Mouse (Mus musculus) kidney, postnatal 4 days (tissue): ENCODE measurements around the gene Kdf1.

Experiments
- DNase-seq, 2 experiments: peaks; one replicate each; pipeline ENCODE4 v3.0.0; 2021; ENCODE audit warnings: mixed read lengths in 2 of 2

Gene Kdf1

DNA sequence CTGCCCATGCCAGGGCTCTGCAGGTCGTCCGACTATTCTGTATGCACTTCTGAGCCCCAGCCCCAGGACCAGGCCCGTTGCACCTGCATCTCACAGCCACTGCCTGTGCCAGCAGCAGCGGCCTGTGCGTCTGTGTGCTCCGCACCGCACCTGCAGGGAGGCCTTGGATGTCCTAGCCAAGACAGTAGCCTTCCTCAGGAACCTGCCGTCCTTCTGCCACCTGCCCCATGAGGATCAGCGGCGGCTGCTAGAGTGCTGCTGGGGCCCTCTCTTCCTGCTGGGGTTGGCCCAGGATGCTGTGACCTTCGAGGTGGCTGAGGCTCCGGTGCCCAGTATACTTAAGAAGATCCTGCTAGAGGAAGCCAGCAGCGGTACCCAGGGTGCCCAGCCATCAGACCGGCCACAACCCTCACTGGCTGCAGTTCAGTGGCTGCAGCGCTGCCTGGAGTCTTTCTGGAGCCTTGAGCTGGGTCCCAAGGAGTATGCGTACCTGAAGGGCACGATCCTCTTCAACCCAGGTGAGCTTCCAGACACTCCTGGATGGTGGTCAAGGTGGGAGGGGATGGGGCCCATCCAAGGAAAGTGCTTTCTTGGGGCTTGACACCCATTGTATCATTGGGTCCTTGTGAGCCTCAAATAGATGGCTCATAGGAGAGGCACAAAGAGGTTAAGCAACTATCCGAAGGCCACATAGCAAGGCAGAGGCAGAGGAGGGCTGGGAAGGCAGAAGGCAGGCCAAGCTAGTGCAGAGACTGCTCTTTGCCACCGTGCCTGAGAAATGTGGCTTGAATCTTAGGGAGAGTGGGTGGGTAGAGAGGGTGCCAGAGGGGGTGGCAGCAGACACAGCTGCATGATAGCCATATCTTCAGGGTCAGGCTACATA is 34.9 kb downstream of the Kdf1 start:
- no peak for DNase-seq

DNA sequence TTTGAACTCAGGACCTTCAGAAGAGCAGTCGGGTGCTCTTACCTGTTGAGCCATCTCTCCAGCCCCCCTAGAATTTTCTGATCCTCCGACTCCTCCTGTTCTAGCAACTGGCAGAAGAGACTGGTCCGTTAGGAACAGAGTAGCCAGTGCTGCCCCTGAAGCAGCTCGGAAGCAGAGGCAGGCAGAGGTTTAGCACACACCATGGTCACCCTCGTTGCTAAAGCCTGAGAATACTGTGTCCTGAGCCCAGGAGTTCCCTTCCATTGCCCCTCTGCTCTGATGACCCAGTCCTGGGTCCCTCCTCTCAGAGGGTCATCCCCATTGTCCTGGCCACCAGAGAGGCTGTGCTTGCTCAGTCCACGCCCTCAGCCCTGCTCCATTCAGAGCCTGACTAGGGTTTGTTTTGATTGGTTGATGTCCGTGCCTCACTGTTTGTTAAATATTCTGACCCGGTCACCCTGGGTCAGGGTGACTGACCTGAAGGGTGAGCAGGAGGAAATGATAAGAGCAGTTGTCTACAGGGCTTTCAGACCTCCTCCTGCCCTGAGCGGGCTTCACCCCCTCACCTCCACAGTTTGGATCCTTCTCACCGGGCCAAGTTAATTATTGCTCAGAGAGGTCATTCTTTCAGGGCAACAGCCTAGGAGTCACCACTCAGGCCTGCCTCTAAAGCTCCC is 38.4 kb downstream of the Kdf1 start:
- peak in 1 of 2 experiments; percentile 26 for DNase-seq

DNA sequence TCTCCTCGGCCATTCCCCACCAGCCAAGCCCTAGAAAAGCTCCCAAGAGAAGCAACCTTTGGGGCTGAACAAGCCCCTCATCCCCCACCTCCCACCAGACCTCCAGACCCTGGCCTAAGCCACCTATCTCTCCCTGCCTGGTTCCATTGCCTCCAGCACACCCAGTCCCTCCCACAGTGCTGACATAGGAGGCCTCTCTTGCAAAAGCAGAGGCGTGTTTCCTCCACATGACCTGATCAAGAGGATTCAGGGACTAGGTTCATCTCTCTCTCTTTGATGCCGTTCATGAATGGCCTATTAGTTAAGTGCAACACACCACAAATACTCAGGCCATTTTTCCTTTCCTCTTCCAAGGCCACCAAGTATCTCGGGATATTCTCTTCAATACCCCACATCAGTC is 41.1 kb downstream of the Kdf1 start:
- no peak for DNase-seq

DNA sequence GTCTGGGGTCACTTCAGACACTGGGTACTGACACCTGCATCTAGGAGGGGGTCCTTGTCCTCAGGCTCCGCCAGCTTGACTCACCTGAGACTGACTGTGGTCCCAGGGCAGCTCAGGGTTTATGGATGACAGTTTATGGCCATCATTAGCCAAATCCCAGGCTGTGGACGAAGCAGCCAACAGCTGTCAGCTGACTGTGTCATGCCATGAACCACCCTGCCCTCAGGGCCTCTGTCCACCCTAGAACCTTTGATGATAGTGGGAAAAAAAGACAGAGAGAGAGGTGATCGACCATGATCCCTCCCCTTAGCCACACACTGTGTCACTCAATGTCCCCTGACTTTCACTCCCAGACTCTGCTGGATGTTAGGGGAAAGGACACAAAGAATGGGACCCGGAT is 42.9 kb downstream of the Kdf1 start:
- DNase-seq = no peak

DNA sequence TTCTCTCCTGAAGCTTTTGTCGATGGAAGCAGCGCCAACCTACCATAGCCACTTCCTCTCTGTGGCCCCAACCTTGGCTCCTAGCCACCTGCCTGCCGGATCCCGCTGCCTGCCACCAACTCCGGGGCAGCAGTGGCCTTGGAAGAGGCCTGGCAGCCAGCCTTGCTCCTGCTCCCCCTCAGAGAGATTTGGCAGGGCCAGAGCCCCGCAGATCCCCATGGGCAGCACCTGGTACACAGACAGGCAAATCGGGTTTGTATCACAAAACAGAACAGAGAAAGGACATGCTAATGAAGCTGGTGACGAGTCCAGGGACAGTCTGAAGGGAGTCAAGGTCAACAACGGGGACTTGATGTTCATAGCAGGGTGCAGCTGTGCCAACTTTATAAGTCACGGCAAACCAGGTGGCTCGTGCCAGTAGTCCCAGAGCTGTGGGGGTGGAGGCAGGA is 44.4 kb downstream of the Kdf1 start:
- DNase-seq = peak; percentile 31 to 51

DNA sequence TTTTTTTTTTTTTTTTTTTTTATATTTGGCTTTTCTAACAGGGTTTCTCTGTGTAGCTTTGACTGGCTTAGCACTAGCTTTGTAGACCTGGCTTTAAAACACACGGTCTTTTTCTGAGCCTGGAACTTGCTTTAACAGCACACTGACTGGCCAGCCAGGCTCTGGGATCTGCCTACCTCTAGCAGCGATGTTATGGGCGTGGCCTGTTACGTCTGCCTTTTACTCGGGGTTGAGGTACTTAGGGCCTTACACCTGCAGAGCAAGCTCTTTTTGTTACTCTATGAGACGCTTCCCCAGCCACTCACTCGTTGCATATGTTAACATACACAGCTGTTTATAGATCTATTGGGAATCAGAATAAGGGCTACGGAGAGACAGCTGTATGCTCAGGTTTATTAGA is 48.5 kb downstream of the Kdf1 start:
- DNase-seq = no peak

DNA sequence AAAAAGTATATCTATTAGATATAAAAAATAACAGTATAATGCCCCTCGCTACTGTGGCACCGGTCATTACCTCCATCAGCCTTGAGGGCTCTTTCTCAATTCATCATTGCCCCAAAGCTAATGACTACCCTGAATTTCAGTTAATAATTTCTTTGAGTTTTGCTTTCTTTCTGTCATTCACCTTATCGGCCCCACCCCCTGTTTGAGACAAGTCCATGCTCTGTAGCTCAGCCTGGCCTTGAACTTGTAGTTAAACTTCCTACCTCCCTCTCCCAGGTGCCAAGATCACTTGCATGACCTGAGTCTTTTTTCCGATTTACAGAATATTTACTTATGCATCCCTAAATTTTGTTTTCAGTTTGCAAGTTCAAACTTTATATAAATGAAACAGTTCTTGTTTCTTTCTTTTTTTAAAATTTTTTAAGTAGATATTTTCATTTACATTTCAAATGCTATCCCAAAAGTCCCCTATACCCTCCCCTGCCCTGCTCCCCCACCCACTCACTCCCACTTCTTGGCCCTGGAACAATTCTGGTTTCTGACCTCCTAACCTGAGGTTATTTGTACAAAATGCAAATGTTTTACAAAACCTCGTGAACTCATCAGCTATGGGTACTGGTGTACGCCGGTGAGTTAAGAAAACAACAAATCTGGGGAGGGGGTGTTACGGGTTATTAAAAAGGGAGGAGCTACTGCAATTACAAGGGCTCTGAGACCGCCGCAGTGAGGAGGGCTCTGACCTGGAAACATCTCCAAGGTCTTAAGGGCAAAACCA is 50.7 kb downstream of the Kdf1 start:
- no peak for DNase-seq

DNA sequence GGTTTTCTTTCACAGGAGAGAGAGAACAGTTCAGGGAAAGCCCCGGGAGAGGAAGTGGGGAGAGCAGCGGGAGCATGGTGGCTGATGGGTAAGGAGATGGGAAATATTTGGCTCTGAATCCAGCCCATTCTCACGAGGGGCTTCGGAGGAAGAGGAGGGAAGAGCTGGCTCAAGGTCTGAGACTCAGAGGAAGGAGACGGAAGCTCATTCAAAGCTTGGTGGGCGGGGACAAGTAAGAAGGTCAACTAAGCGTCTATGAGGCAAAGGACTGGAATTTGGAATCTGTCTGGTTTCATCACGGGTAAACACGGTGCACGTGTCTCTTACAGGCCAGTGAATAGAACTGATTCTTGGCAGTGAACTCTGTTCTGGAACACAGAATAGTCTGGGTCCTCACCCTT is 51.3 kb downstream of the Kdf1 start:
- peak; percentile 25 to 55 for DNase-seq

DNA sequence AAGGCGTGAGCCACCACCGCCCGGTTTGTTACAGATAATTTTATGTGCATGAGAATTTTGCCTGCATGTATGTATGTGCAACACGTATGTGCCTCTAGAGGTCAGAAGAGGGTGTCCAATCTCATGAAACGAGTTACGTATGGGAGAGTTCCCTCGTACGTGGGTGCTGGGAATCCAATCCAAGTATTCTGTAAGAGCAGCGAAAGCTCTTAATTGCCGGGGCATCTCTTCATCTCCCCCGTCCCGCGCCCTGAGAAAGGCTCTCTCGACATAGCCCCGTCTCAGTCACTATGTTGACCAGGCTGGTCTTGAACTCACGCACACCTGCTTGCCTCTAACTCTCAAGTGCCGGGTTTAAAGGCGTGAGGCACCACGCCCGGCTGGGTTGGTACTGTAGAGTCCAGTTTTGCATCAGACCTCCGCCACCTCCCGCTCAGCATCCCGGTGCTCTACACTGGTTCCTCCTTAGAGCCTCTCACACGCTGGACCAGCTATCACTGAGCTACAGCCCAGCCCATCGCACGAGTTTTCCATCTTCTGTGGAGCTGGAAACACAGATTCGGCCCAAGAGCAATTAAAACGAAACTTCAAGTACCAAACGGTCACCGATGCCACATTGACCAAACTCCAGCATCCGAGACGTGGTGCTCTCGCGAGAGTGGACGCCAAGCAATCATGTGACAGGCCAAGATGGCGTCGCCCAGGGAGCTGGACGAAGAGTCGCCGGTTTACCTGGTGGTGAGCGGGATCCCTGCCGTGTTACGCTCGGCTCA is 55.5 kb downstream of the Kdf1 start, which contains the start of gene Gpatch3:
TSS of gene Gpatch3 (plus strand) at position 676 of the 773 bp plus-strand sequence.
- peak; percentile 96 to 97 for DNase-seq

DNA sequence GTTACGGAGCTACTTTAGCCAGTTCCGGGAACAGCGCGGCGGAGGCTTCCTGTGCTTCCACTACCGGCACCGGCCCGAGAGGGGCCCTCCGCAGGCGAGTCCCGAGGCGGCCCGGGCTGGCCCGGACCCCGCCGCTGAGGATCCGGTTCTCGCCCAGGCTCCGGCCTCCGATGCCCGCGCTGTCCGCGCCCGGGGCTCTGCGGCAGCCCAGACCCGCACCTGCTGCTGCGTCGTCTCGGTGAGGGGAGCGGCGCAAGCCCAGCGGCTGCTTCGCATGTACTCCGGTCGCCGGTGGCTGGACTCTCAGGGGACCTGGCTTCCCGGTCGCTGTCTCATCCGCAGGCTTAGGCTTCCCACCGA is 56.1 kb downstream of the Kdf1 start:
- DNase-seq = no peak

DNA sequence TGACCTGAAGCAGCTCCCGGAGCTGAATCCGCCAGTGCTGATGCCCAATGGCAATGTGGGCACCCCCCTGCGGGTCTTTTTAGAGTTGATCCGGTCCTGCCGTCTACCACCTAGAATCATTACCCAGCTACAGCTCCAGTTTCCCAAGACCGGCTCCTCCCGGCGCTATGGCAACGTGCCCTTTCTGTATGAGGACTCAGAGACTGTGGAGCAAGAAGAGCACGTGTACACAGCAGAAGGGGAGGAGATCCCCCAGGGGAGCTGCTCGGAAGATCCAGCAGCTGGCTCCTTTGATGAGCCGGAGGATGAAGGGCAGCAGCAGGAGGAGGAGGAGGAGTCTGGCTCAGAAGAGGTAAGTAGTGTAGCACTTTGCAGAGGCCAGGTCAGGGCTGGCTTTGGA is 59.2 kb downstream of the Kdf1 start:
- no peak for DNase-seq
